ENCODE assay signal across 8 mouse cellular contexts in genomic region chr6:48817815-48818214, GRCm38 (mm10). TPM values are rescaled to one million over a fixed set of nuclear protein-coding genes. Genes with fewer than 3 reads are reported as not detected.
DNase-seq lines count a peak whose midpoint lies in the region; ATAC-seq and TF ChIP-seq lines count a peak whose summit lies in the region.

No protein-coding gene starts in this region.

- no peak overlapping the region for H3K4me2 ChIP-seq in lung, postnatal 0 days (replicated peaks; ENCODE audit: low read depth, low read length)

- peak; percentile 95 for TF ChIP-seq CTCF in lung, postnatal 0 days (IDR thresholded peaks at IDR 0.05)

- H3K4me1 ChIP-seq in lung, postnatal 0 days (ENCODE audit: insufficient read depth, low read depth, low read length): no peaks in the 10 kb centered on the region

- peak; percentile 68 for ATAC-seq in lung, postnatal 0 days

- no peak overlapping the region for H3K4me3 ChIP-seq in lung, postnatal 0 days (ENCODE audit: low read depth, low read length)

- no peak overlapping the region for H3K27ac ChIP-seq in lung, postnatal 0 days (ENCODE audit: low read length)

- no peaks in the 10 kb centered on the region for H3K36me3 ChIP-seq in lung, postnatal 0 days (ENCODE audit: insufficient read depth, low read length)

- no peaks in the 10 kb centered on the region for H3K9me3 ChIP-seq in lung, postnatal 0 days (ENCODE audit: low read length)

- no peaks in the 10 kb centered on the region for H3K27me3 ChIP-seq in lung, postnatal 0 days (replicated peaks; ENCODE audit: insufficient read depth, low read length)

- 0 out of 2 replicates have a peak, but pooled peaks have one; percentile 6 for TF ChIP-seq EP300 in lung, postnatal 0 days (IDR thresholded peaks at IDR 0.05)

- no peak overlapping the region for H3K9ac ChIP-seq in lung, postnatal 0 days (replicated peaks; ENCODE audit: low read depth)

- DNase-seq in adrenal gland, adult (ENCODE audit: inconsistent age in 2 of 2, low spot score in 1 of 2): peak; percentile 71 to 90
- DNase-seq in adrenal gland, adult 8-10 months: no peak
- peak; percentile 77 for DNase-seq in ES-CJ7 (ENCODE audit: low read depth, low spot score)
- peak; percentile 16 for DNase-seq in cerebellum, adult 11-12 months
- DNase-seq in frontal cortex, postnatal 14 days (ENCODE audit: low spot score in 2 of 2): peak; percentile 34 to 52
- DNase-seq in kidney, postnatal 36 days: peak; percentile 85 to 88
- DNase-seq in lung, postnatal 0 days (ENCODE audit: low spot score): peak; percentile 92
- peak; percentile 70 for DNase-seq in right cerebral cortex, postnatal 4 days

- 2% methylated on average over 6 of the region's 6 CpGs for WGBS in lung, postnatal 0 days

RNA-seq across cellular contexts. Expression of gene Tmem176a, which starts 22.9 kb away (rescaled TPM):
- 100 to 1,000 TPM; 404 to 478 (median 432) TPM for total RNA-seq in adrenal gland, adult 8-10 months (2022)
- polyA plus RNA-seq in lung, postnatal 0 days (2015; fragmentation: Nextera tagmentation; extraction: Ambion mirVana): 485 and 539 TPM in 2 replicates

RNA-seq across cellular contexts. Expression of gene Tmem176b, which starts 23.5 kb away (rescaled TPM):
- total RNA-seq in adrenal gland, adult 8-10 months (2022): 100 to 1,000 TPM; 722 to 872 (median 775) TPM
- polyA plus RNA-seq in lung, postnatal 0 days (2015; fragmentation: Nextera tagmentation; extraction: Ambion mirVana): 798 and 806 TPM in 2 replicates

RNA-seq across cellular contexts. Expression of gene Gimap3, which starts 47.2 kb away (rescaled TPM):
- total RNA-seq in adrenal gland, adult 8-10 months (2022): 10 to 100 TPM in 3 of 4 experiments, 1 to 10 TPM in 1; 9.6 to 18.3 (median 13.7) TPM
- 0.31 and 0.61 TPM in 2 replicates for polyA plus RNA-seq in lung, postnatal 0 days (2015; fragmentation: Nextera tagmentation; extraction: Ambion mirVana)

RNA-seq across cellular contexts. Expression of gene Aoc1, which starts 54.9 kb away (rescaled TPM):
- total RNA-seq in adrenal gland, adult 8-10 months (2022): not detected
- 4.4 and 4.9 TPM in 2 replicates for polyA plus RNA-seq in lung, postnatal 0 days (2015; fragmentation: Nextera tagmentation; extraction: Ambion mirVana)
